Mouse (Mus musculus): Measurements from ENCODE around the gene Trip4. TPM values are rescaled to one million over a fixed set of nuclear protein-coding genes. Genes with fewer than 3 reads are reported as not detected.

Gene Trip4
- total RNA-seq, 1 experiment = 18.6 TPM

DNA sequence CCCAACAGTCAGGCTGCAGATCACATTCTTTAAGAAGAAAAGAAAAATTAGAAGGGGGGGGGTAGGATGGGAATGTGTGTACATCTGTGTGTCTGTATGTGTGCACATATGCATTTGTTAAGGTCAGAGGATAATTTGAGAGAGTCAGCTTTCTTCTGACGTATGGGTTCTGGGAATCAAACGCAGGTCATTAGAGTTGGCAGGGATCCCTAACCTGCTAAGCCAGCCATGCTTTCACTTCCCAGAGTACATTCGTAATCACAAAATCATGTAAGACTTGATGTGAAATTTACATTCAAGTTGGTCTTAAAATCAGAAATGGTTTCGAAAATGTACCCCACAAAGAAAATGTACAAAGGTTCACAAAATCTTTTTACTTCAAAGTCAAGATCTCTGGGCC lies 120.0 kb downstream of the Trip4 start:
- peaks cover 0 to 4% of the 10 kb centered on the region in 2 experiments; a peak in 1 of 4 replicates for H3K4me1 ChIP-seq (ENCODE audit: control insufficient read depth in 2 of 2, insufficient read depth in 2 of 2, low read length in 2 of 2, poor library complexity in 1 of 2)

DNA sequence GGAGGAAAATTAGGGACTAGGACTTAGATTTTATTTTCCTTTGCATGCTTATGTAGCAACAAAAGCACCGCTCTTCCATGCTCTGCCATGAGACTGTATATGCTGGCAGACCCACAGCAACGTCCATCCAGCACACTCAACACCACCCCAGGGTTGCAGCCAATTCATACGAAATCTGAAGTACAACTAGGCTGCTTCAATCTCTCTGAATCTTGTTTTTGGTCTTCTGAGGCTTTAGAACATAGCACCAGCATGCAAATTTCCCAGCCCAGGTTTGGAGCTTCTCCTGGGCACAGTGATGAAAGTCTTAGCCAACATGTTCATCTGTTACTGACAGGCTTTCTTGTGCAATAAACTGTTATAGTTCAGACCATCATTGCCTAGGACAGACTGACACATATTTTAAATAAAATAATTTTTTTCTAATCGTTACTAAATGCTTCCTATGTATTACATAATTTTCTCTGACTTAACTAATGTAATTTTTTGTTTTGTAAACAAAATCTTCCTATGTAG lies 120.7 kb downstream of the Trip4 start:
- no peaks in the 10 kb centered on the region for H3K9me3 ChIP-seq (ENCODE audit: control insufficient read depth, insufficient read depth, low read depth, low read length)
- no peak overlapping the region for H3K9ac ChIP-seq (ENCODE audit: insufficient read depth, low read depth, low read length, poor library complexity, severe bottlenecking)
- no peaks in the 10 kb centered on the region for H3K36me3 ChIP-seq (ENCODE audit: control insufficient read depth, insufficient read depth, low read length, poor library complexity, severe bottlenecking)
- TF ChIP-seq CHD2 (IDR thresholded peaks at IDR 0.05; ENCODE audit: low read depth, low read length) (no peak), MAFK (IDR thresholded peaks at IDR 0.05; ENCODE audit: insufficient read depth, low read depth, low read length) (no peak), HCFC1 (IDR thresholded peaks at IDR 0.05; ENCODE audit: borderline replicate concordance, insufficient read depth, low read length) (no peak), ZC3H11A (IDR thresholded peaks at IDR 0.05; ENCODE audit: borderline replicate concordance, low read depth, low read length) (no peak), ZNF384 (IDR thresholded peaks at IDR 0.05; ENCODE audit: low read depth, low read length) (no peak)
- no peak for DNase-seq (ENCODE audit: low read depth, low spot score)
- H3K4me1 ChIP-seq (ENCODE audit: control insufficient read depth in 2 of 2, insufficient read depth in 2 of 2, low read length in 2 of 2, poor library complexity in 1 of 2) = peaks cover 0 to 4% of the 10 kb centered on the region in 2 experiments; a peak in 1 of 4 replicates
- H3K4me3 ChIP-seq (ENCODE audit: insufficient read depth in 1 of 2, low read depth in 1 of 2, low read length in 2 of 2, poor library complexity in 1 of 2, severe bottlenecking in 1 of 2) = no peak overlapping the region
- no peak overlapping the region for H3K27ac ChIP-seq (ENCODE audit: insufficient read depth, low read depth, low read length, poor library complexity, severe bottlenecking)
- in situ Hi-C loops (cut with MboI; ENCODE audit: low sequenced_read_pairs in 2 of 2, unreplicated experiment in 2 of 2) = no loop called here

More for the DNA sequence above, 120.0 kb downstream of the Trip4 start:
- no peak overlapping the region for H3K9ac ChIP-seq (ENCODE audit: insufficient read depth, low read depth, low read length, poor library complexity, severe bottlenecking)
- no peak overlapping the region for H3K4me3 ChIP-seq (ENCODE audit: insufficient read depth in 1 of 2, low read depth in 1 of 2, low read length in 2 of 2, poor library complexity in 1 of 2, severe bottlenecking in 1 of 2)
- H3K9me3 ChIP-seq (ENCODE audit: control insufficient read depth, insufficient read depth, low read depth, low read length) = no peaks in the 10 kb centered on the region
- in situ Hi-C loops (cut with MboI; ENCODE audit: low sequenced_read_pairs in 2 of 2, unreplicated experiment in 2 of 2) = no loop called here
- no peak for TF ChIP-seq HCFC1 (IDR thresholded peaks at IDR 0.05; ENCODE audit: borderline replicate concordance, insufficient read depth, low read length)
- no peak for TF ChIP-seq ZC3H11A (IDR thresholded peaks at IDR 0.05; ENCODE audit: borderline replicate concordance, low read depth, low read length)
- TF ChIP-seq CHD2 (IDR thresholded peaks at IDR 0.05; ENCODE audit: low read depth, low read length) = no peak
- TF ChIP-seq MAFK (IDR thresholded peaks at IDR 0.05; ENCODE audit: insufficient read depth, low read depth, low read length) = no peak
- no peak for TF ChIP-seq ZNF384 (IDR thresholded peaks at IDR 0.05; ENCODE audit: low read depth, low read length)
- no peak overlapping the region for H3K27ac ChIP-seq (ENCODE audit: insufficient read depth, low read depth, low read length, poor library complexity, severe bottlenecking)
- H3K36me3 ChIP-seq (ENCODE audit: control insufficient read depth, insufficient read depth, low read length, poor library complexity, severe bottlenecking) = 0 out of 2 replicates have a peak, but pooled peaks cover under 1% of the 10 kb centered on the region
- no peak for DNase-seq (ENCODE audit: low read depth, low spot score)

DNA sequence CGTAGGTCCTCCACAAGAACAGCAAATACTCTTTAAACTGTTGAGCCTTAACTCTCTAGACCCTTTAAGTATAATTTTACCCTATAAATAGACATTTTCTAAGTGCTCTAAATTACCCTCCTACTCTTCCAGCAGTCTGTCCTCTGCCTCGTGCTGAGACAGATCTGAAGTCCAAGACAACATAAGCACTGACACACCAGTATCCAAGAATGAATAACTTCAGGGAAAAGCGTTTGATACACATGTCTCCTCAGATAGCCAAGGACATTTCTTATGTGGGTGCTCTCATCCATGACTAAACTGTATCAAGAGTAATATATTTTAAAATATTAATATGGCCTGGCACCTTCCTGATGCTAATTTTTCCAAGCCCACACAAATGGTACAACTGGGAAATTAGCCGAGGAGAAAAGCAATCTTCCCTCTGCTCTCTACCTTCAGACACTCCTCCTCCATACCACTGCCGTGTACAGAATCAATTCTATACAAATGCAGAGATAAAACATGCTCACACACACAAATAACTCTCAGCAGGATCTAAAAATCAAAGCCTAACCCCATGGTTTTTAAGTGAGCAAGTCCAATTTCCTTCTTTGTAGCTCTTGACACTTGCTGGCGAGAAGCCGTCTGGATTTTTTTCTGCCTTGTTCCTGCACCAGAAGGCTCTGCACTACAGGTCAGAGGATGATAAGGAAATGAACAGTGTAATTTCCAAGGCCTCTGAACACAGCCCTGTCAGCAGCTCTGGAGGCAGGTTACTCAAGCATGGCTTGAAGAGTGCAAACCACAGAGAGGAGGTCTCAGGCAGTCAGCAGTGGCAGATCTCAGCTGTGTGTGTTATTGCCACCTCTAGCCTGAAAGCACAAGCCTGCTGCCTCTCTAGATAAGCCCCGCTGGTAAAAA lies 121.5 kb downstream of the Trip4 start:
- H3K9me3 ChIP-seq (ENCODE audit: control insufficient read depth, insufficient read depth, low read depth, low read length) = no peaks in the 10 kb centered on the region
- no peak overlapping the region for H3K4me3 ChIP-seq (ENCODE audit: insufficient read depth in 1 of 2, low read depth in 1 of 2, low read length in 2 of 2, poor library complexity in 1 of 2, severe bottlenecking in 1 of 2)
- H3K4me1 ChIP-seq (ENCODE audit: control insufficient read depth in 2 of 2, insufficient read depth in 2 of 2, low read length in 2 of 2, poor library complexity in 1 of 2) = peaks cover 0 to 4% of the 10 kb centered on the region in 2 experiments; a peak in 1 of 4 replicates
- TF ChIP-seq ZNF384 (IDR thresholded peaks at IDR 0.05; ENCODE audit: low read depth, low read length) = no peak
- no peak for TF ChIP-seq HCFC1 (IDR thresholded peaks at IDR 0.05; ENCODE audit: borderline replicate concordance, insufficient read depth, low read length)
- no peak for TF ChIP-seq ZC3H11A (IDR thresholded peaks at IDR 0.05; ENCODE audit: borderline replicate concordance, low read depth, low read length)
- no peak for TF ChIP-seq CHD2 (IDR thresholded peaks at IDR 0.05; ENCODE audit: low read depth, low read length)
- TF ChIP-seq MAFK (IDR thresholded peaks at IDR 0.05; ENCODE audit: insufficient read depth, low read depth, low read length) = no peak
- H3K36me3 ChIP-seq (ENCODE audit: control insufficient read depth, insufficient read depth, low read length, poor library complexity, severe bottlenecking) = no peaks in the 10 kb centered on the region
- no peak for DNase-seq (ENCODE audit: low read depth, low spot score)
- H3K9ac ChIP-seq (ENCODE audit: insufficient read depth, low read depth, low read length, poor library complexity, severe bottlenecking) = no peak overlapping the region
- in situ Hi-C loops (cut with MboI; ENCODE audit: low sequenced_read_pairs in 2 of 2, unreplicated experiment in 2 of 2) = no loop called here
- H3K27ac ChIP-seq (ENCODE audit: insufficient read depth, low read depth, low read length, poor library complexity, severe bottlenecking) = no peak overlapping the region

DNA sequence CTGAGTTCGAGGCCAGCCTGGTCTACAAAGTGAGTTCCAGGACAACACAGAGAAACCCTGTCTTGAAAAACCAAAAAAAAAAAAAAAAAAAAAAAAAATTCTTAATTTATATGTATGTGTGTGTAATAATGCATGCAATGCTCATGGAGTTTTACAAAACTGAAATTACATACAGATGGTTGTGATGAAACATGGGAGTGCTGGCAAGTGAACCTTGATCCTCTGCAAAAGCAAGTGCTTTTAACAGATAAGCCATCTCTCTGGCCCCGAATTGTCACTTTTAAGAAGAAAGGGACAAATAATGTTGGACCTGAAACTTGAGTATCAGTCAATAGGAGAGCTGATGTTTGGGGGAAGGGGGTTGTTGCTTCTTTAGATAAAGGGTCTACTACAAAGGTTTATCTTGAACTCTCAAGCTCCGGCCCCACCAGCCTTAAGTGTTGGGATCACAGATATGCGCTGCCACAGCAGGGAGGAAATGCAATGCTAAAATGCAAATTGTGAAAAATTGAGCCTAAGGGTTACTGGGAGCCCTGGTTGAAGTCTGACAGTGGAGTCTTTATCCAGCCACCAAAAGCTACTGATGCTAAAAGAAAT lies 122.7 kb downstream of the Trip4 start:
- no peak overlapping the region for H3K27ac ChIP-seq (ENCODE audit: insufficient read depth, low read depth, low read length, poor library complexity, severe bottlenecking)
- H3K4me3 ChIP-seq (ENCODE audit: insufficient read depth in 1 of 2, low read depth in 1 of 2, low read length in 2 of 2, poor library complexity in 1 of 2, severe bottlenecking in 1 of 2) = no peak overlapping the region
- no peak for DNase-seq (ENCODE audit: low read depth, low spot score)
- H3K9me3 ChIP-seq (ENCODE audit: control insufficient read depth, insufficient read depth, low read depth, low read length) = no peaks in the 10 kb centered on the region
- peaks cover 0 to 4% of the 10 kb centered on the region in 2 experiments; a peak in 2 of 4 replicates for H3K4me1 ChIP-seq (ENCODE audit: control insufficient read depth in 2 of 2, insufficient read depth in 2 of 2, low read length in 2 of 2, poor library complexity in 1 of 2)
- no peak overlapping the region for H3K9ac ChIP-seq (ENCODE audit: insufficient read depth, low read depth, low read length, poor library complexity, severe bottlenecking)
- no peaks in the 10 kb centered on the region for H3K36me3 ChIP-seq (ENCODE audit: control insufficient read depth, insufficient read depth, low read length, poor library complexity, severe bottlenecking)
- TF ChIP-seq MAFK (IDR thresholded peaks at IDR 0.05; ENCODE audit: insufficient read depth, low read depth, low read length) (no peak), CHD2 (IDR thresholded peaks at IDR 0.05; ENCODE audit: low read depth, low read length) (no peak), ZC3H11A (IDR thresholded peaks at IDR 0.05; ENCODE audit: borderline replicate concordance, low read depth, low read length) (no peak), ZNF384 (IDR thresholded peaks at IDR 0.05; ENCODE audit: low read depth, low read length) (no peak), HCFC1 (IDR thresholded peaks at IDR 0.05; ENCODE audit: borderline replicate concordance, insufficient read depth, low read length) (no peak)
- in situ Hi-C loops (cut with MboI; ENCODE audit: low sequenced_read_pairs in 2 of 2, unreplicated experiment in 2 of 2) = no loop called here

Measured in ES-E14 (cell line).